Mouse (Mus musculus) liver, postnatal 0 days (tissue): ENCODE results near the gene Chmp1a.

Source experiments
- CTCF ChIP-seq: sonication (generic); IDR thresholded peaks from 2 replicates; pipeline ENCODE4 v1.5.1; 2016; ENCODE audit warnings: antibody characterized with exemption, low read depth
- EP300 ChIP-seq: IDR thresholded peaks from 2 replicates; pipeline ENCODE4 v1.6.1; 2016; ENCODE audit warnings: antibody characterized with exemption, low read depth, mild to moderate bottlenecking

DNA sequence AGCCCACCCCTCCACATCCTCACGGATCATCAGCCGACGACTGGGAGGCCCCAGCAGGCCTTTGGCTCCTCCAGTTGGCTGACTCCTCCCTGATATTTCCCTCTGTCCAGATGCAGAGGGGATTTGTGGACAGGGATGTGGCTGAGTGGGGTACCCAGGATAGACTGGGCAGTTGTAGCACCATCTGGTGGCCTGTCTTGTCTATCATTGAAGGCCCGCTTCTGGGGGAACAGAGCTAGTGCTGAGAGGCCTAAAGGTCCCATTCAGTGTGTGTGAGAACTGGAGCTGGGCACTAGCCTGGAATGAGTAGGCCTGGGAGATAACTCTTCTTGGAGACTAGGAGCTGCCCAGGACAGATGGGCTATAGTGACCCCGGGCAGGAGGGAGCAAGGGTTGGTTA lies 19.2 kb upstream of the Chmp1a start:
- TF ChIP-seq EP300 = no peak
- peak; percentile 41 for TF ChIP-seq CTCF
